Mouse (Mus musculus) embryonic stem cell, embryonic (primary cell): ENCODE data around the gene Hook2.

Experiments used
- CTCF ChIA-PET, 4 experiments: fragments of 300-600 bp in 2 of 4; fragments of 350-600 bp in 2 of 4; sonication (Branson Sonifier 250); formaldehyde crosslinking; loops; one replicate each; lab custom pipeline; 2022; ENCODE audit warnings: inconsistent platforms in 2 of 4; lab: Charles Lee
- POLR2A ChIA-PET, 4 experiments: fragments of 300-600 bp in 2 of 4; fragments of 350-600 bp in 2 of 4; sonication (Branson Sonifier 250); formaldehyde crosslinking; loops; one replicate each; lab custom pipeline; 2022; ENCODE audit warnings: antibody characterized with exemption in 4 of 4, inconsistent platforms in 1 of 4; lab: Charles Lee

The Hook2 gene

DNA sequence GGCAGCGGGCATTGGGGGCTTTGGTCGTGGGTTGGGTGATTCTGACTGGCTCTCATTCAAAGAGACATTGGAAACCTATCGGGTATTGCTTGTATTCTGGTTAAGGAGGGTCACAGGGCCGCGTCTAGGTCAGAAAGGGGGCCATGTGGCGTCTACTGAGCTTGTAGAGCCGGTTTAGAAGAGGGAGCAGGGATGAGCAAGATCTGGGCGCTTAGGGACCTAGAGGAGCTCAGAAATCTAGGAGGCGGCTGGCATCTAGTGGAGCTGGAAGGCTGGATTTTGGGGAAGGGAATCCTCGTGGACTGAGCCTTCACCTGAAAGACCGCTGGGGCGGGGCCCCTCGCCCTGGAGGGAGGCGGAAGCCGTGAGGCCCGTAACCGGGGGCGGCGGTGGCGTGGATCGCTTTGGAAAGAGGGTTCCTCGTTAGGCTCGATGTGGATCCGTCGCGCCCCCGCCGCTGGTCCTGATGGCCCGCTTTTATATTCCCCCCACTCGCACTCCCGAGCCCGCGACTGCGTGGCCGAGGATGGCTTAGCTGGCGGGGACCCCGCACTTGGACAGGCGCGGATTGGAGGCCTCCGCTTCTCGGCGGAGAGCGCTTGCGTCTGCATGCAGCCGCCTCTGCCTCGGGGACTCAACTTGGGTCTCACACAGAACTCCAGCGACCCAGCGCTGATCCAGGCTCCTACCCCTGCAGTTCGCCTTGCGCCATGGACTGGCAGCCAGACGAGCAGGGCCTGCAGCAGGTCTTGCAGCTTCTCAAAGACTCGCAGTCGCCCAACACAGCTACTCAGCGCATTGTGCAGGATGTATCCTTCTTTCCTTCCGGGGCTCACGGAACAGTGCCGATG is 47.5 kb downstream of the Hook2 start:
- ChIA-PET CTCF (interaction anchor here in 3 of 4 experiments (0.5 to 2.2 kb wide), 13 partner anchors 25 to 225 kb away, joined by 3 to 14 read pairs (median 4); partner anchors contain the start of genes Dhps (in 1 of the 3) and Hook2 (in 1 of the 3)), POLR2A (interaction anchor here (0.6 to 21.3 kb wide), 100 partner anchors 8 to 1323 kb away, joined by 3 to 488 read pairs (median 7); partner anchors contain the start of genes Asna1 (in 4 of the 4), Dhps (in 4 of the 4), Trir (in 4 of the 4) and Fbxw9 (in 3 of the 4))

DNA sequence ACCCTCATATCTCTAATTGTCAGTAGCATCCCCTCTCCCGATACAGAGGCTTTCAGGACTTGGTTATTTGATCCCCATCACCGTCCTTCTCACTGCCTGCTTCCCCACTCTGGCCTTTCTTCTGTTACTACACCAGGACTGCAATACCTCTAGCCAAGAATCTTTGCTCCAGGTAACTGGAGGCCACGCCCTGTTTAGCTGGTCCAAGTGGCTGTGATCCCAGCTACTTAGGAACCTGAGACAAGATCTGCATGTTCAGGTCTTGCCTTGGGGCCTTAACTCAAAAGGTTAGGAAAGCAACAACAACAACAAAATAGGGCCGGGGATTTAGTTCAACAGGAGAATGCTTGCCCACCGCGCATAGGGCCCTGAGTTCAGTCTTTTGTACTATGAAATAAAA is 53.2 kb downstream of the Hook2 start:
- POLR2A ChIA-PET = interaction anchor here in 3 of 4 experiments (0.5 to 21.3 kb wide), 14 partner anchors 8 to 32 kb away, joined by 3 to 488 read pairs (median 6); partner anchors contain the start of genes Dhps (in 3 of the 3), Fbxw9 (in 3 of the 3), Trir (in 2 of the 3) and Asna1 (in 1 of the 3)
- CTCF ChIA-PET = interaction anchor here in 1 of 4 experiments (0.8 to 1.1 kb wide), 2 partner anchors 31 to 46 kb away, joined by 3 read pairs; no protein-coding TSS in a partner anchor
